In the genomic region with DNA sequence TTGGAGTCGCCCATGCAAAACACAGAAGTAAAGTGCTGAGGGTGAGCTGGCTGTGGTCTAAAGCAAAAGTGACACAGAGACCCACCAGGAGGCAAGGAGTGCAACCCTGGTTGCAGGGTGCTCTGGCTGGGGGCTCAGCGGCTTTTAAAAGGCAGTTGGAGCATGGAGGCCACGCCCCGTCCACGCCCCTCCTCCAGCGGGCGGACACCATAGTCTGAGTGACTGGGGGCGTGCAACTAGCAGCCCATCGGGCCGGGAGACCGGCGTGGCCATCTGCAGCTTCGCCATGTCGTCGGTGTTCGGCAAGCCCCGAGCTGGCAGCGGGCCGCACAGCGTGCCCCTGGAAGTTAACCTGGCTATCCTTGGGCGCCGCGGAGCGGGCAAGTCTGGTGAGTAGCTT, we compare ENCODE assay signal across 8 mouse cellular contexts. TPM values are rescaled to one million over a fixed set of nuclear protein-coding genes. Genes with fewer than 3 reads are reported as not detected.
A peak's percentile ranks its signal among the peaks of the same experiment; 100 is the strongest.
DNase-seq lines count a peak whose midpoint lies in the region; ATAC-seq and TF ChIP-seq lines count a peak whose summit lies in the region.

A gene (plus strand): TSS at position 228 of the 400 bp plus-strand sequence.

- TF ChIP-seq EP300 in lung, postnatal 0 days (IDR thresholded peaks at IDR 0.05): no peak

- H3K4me2 ChIP-seq in lung, postnatal 0 days (replicated peaks; ENCODE audit: low read depth, low read length): peak within 1 kb of the TSS; percentile 73

- 4% methylated on average over 24 of the region's 24 CpGs for WGBS in lung, postnatal 0 days

- no peak for TF ChIP-seq CTCF in lung, postnatal 0 days (IDR thresholded peaks at IDR 0.05)

- ATAC-seq in lung, postnatal 0 days: peak; percentile 66

- H3K36me3 ChIP-seq in lung, postnatal 0 days (ENCODE audit: insufficient read depth, low read length): no peaks in the 10 kb centered on the region

- peak within 1 kb of the TSS; percentile 64 for H3K4me3 ChIP-seq in lung, postnatal 0 days (ENCODE audit: low read depth, low read length)

- no peaks in the 10 kb centered on the region for H3K27me3 ChIP-seq in lung, postnatal 0 days (replicated peaks; ENCODE audit: insufficient read depth, low read length)

- peak; percentile 82 for DNase-seq in Muller cell, postnatal 12 days (ENCODE audit: inconsistent ontology term)
- DNase-seq in cerebellum, adult 8-10 months: peak; percentile 23
- DNase-seq in forelimb bud, embryonic 11.5 days (ENCODE audit: low read depth, low spot score): peak; percentile 57
- DNase-seq in heart, postnatal 4 days: peak; percentile 81
- DNase-seq in layer of hippocampus, adult 9-11 months: peak; percentile 41
- DNase-seq in lung, postnatal 0 days (ENCODE audit: low spot score): peak; percentile 88
- DNase-seq in ovary, postnatal 14 days (ENCODE audit: low spot score): peak; percentile 55
- peak; percentile 64 to 66 for DNase-seq in thymus, postnatal 36 days

- no peaks in the 10 kb centered on the region for H3K9me3 ChIP-seq in lung, postnatal 0 days (ENCODE audit: low read length)

- peaks cover 11% of the 10 kb centered on the region for H3K4me1 ChIP-seq in lung, postnatal 0 days (ENCODE audit: insufficient read depth, low read depth, low read length)

- H3K9ac ChIP-seq in lung, postnatal 0 days (replicated peaks; ENCODE audit: low read depth): peak within 1 kb of the TSS; percentile 55

- peak within 1 kb of the TSS; percentile 85 for H3K27ac ChIP-seq in lung, postnatal 0 days (ENCODE audit: low read length)

RNA-seq across cellular contexts. Expression of the gene that starts here (rescaled TPM):
- 10 to 100 TPM in 1 of 2 experiments, 1 to 10 TPM in 1; 10.0 to 10.7 TPM for total RNA-seq in heart, postnatal 4 days (2021)
- 73.2 and 84.4 TPM in 2 replicates for polyA plus RNA-seq in lung, postnatal 0 days (2015; fragmentation: Nextera tagmentation; extraction: Ambion mirVana)

Comparison
In these comparisons a context has a peak if more than half of its experiments do, and no peak if none do; other contexts are left out.
1. Peak in every context shown above with its lines: DNase-seq, ATAC-seq, H3K4me3 ChIP-seq and H3K27ac ChIP-seq.
2. DNase-seq: peak in every context shown above with its lines; median percentile 88 in lung, postnatal 0 days; 82 in Muller cell, postnatal 12 days; 81 in heart, postnatal 4 days; 65 in thymus, postnatal 36 days; 57 in forelimb bud, embryonic 11.5 days; 55 in ovary, postnatal 14 days; 41 in layer of hippocampus, adult 9-11 months; 23 in cerebellum, adult 8-10 months.